In genomic region chr9:114318021-114318420, GRCm38 (mm10) we compare ENCODE assay signal across 9 mouse cellular contexts. TPM values are rescaled to one million over a fixed set of nuclear protein-coding genes. Genes with fewer than 3 reads are reported as not detected.
DNase-seq lines count a peak whose midpoint lies in the region; ATAC-seq and TF ChIP-seq lines count a peak whose summit lies in the region.
"Had no signal": no experiment of that assay in that cellular context is flagged by ENCODE, and none has a peak within 500 bp of the region (broad histone marks: within the 10 kb centered on the region; RNA-seq: fewer than 3 reads in every experiment).

No protein-coding gene starts in this region.

- H3K27ac ChIP-seq in forebrain, embryonic 12.5 days: no peak overlapping the region
- no peak overlapping the region for H3K27ac ChIP-seq in forebrain, embryonic 15.5 days (replicated peaks)
- H3K27ac ChIP-seq in spleen, adult 2 months (ENCODE audit: insufficient read depth, low read length): no peak overlapping the region
- H3K27ac ChIP-seq: lung, embryonic 15.5 days had no signal

- no peak overlapping the region for H3K9ac ChIP-seq in forebrain, embryonic 12.5 days
- no peak overlapping the region for H3K9ac ChIP-seq in forebrain, embryonic 15.5 days (replicated peaks)
- H3K9ac ChIP-seq: lung, embryonic 15.5 days had no signal

- H3K4me3 ChIP-seq in forebrain, embryonic 12.5 days (replicated peaks): no peak overlapping the region
- no peak overlapping the region for H3K4me3 ChIP-seq in forebrain, embryonic 15.5 days
- H3K4me3 ChIP-seq in spleen, adult 2 months (ENCODE audit: extremely low read depth, insufficient read depth, insufficient read length): no peak overlapping the region
- H3K4me3 ChIP-seq: lung, embryonic 15.5 days had no signal

- WGBS in forebrain, embryonic 12.5 days: 8% methylated on average over 2 of the region's 2 CpGs
- WGBS in forebrain, embryonic 15.5 days: 0% methylated on average over 2 of the region's 2 CpGs
- WGBS in spleen, adult 2 months: 1% methylated on average over 2 of the region's 2 CpGs

- H3K36me3 ChIP-seq in forebrain, embryonic 12.5 days (replicated peaks): no peaks in the 10 kb centered on the region
- no peaks in the 10 kb centered on the region for H3K36me3 ChIP-seq in forebrain, embryonic 15.5 days
- no peaks in the 10 kb centered on the region for H3K36me3 ChIP-seq in spleen, adult 2 months (ENCODE audit: control insufficient read depth, insufficient read depth, low read length)
- H3K36me3 ChIP-seq: lung, embryonic 15.5 days had no signal

- no peaks in the 10 kb centered on the region for H3K27me3 ChIP-seq in forebrain, embryonic 12.5 days
- no peaks in the 10 kb centered on the region for H3K27me3 ChIP-seq in forebrain, embryonic 15.5 days
- no peaks in the 10 kb centered on the region for H3K27me3 ChIP-seq in spleen, adult 2 months (ENCODE audit: control insufficient read depth, insufficient read depth, low read length)
- H3K27me3 ChIP-seq: lung, embryonic 15.5 days had no signal

- TF ChIP-seq CTCF in spleen, adult 2 months (IDR thresholded peaks at IDR 0.05; ENCODE audit: extremely low read depth, insufficient read depth, insufficient read length, insufficient replicate concordance): peak; percentile 43; the same call in 1 of the 2 replicates

- H3K4me1 ChIP-seq in forebrain, embryonic 12.5 days: no peaks in the 10 kb centered on the region
- H3K4me1 ChIP-seq in forebrain, embryonic 15.5 days: no peaks in the 10 kb centered on the region
- no peaks in the 10 kb centered on the region for H3K4me1 ChIP-seq in spleen, adult 2 months (ENCODE audit: control insufficient read depth, insufficient read depth, insufficient read length)
- H3K4me1 ChIP-seq: lung, embryonic 15.5 days had no signal

- peak; percentile 53 for DNase-seq in ES-CJ7 (ENCODE audit: low read depth, low spot score)
- peak; percentile 34 for DNase-seq in c-Kit-positive CD71-positive TER-119-positive erythroid progenitor cells, embryonic 14.5 days (ENCODE audit: low spot score)
- DNase-seq in gastrocnemius, postnatal 25 days: peak; percentile 9
- DNase-seq in layer of hippocampus, adult 8-10 months (ENCODE audit: low spot score in 2 of 2): peak; percentile 8 to 62
- peak; percentile 67 for DNase-seq in lung, postnatal 10 days
- peak in 1 of 2 experiments; percentile 8 for DNase-seq in spleen, adult 2 months (ENCODE audit: low read depth in 1 of 2, low spot score in 2 of 2)

- no peak overlapping the region for H3K4me2 ChIP-seq in forebrain, embryonic 12.5 days
- H3K4me2 ChIP-seq in forebrain, embryonic 15.5 days (replicated peaks): no peak overlapping the region
- H3K4me2 ChIP-seq: lung, embryonic 15.5 days had no signal

- no peak for TF ChIP-seq POLR2A in spleen, adult 2 months (IDR thresholded peaks at IDR 0.05; ENCODE audit: low read depth, low read length)

- ATAC-seq in forebrain, embryonic 12.5 days (ENCODE audit: low FRiP score): peak; percentile 20; the same call in 1 of the 2 replicates
- ATAC-seq in forebrain, embryonic 15.5 days (replicated peaks): no peak

- H3K9me3 ChIP-seq in forebrain, embryonic 12.5 days: no peaks in the 10 kb centered on the region
- no peaks in the 10 kb centered on the region for H3K9me3 ChIP-seq in forebrain, embryonic 15.5 days
- H3K9me3 ChIP-seq: lung, embryonic 15.5 days had no signal

RNA-seq across cellular contexts. Expression of gene Bcl2a1c, which starts 11.9 kb away (rescaled TPM):
- not detected in 2 replicates for polyA plus RNA-seq in forebrain, embryonic 12.5 days (2016; fragmentation: Nextera tagmentation; extraction: Ambion mirVana)
- not detected in 2 replicates for polyA plus RNA-seq in forebrain, embryonic 15.5 days (2015; fragmentation: Nextera tagmentation; extraction: Ambion mirVana)
- total RNA-seq in gastrocnemius, postnatal 25 days (2021): not detected
- not detected for total RNA-seq in layer of hippocampus, adult 8-10 months (2022)
- not detected in 2 replicates for polyA plus RNA-seq in spleen, adult 2 months (2012; rRNA removed)
